Mouse (Mus musculus) adrenal gland, postnatal 4 days (tissue): ENCODE results near the gene Zmynd12. TPM values are rescaled to one million over a fixed set of nuclear protein-coding genes. Genes with fewer than 3 reads are reported as not detected.

Source experiments
- DNase-seq, 2 experiments: peaks; one replicate each; pipeline ENCODE4 v3.0.0; 2021 to 2022; ENCODE audit warnings: low spot score in 2 of 2, mixed read lengths in 2 of 2
- total RNA-seq, 2 experiments: library from RNA; stranded (reverse); gene quantifications; 2 replicates each; pipeline ENCODE4 v1.2.3; 2021

Zmynd12 gene
- total RNA-seq, 2 experiments from 2014 or later, result 2.5 to 5.1 TPM

- DNase-seq, result no peak
Observed at GRCm38 (mm10) chr4:119511591-119511990, 89.0 kb downstream of the Zmynd12 start.

GRCm38 (mm10) chr4:119512731-119513141 lies 90.1 kb downstream of the Zmynd12 start:
- DNase-seq, result no peak

Other genes with a start within 250 kb of the Zmynd12 start
- 10 to 100 TPM; 12.2 to 16.2 TPM for gene Zfp691, start 248.6 kb upstream of the Zmynd12 start, total RNA-seq
- 10 to 100 TPM in 1 of 2 experiments, 1 to 10 TPM in 1; 6.9 to 13.1 TPM for gene Ermap, start 232.8 kb upstream of the Zmynd12 start, total RNA-seq
- gene Svbp, start 227.5 kb upstream of the Zmynd12 start, total RNA-seq, result 10 to 100 TPM; 33.9 to 38.3 TPM
- not detected for gene Tmem269, start 204.6 kb upstream of the Zmynd12 start, total RNA-seq
- gene AU022252, start 190.1 kb upstream of the Zmynd12 start, total RNA-seq, result 10 to 100 TPM; 20.8 to 26.1 TPM
- 10 to 100 TPM; 37.7 to 38.1 TPM for gene P3h1, start 189.9 kb upstream of the Zmynd12 start, total RNA-seq
- 1 to 10 TPM in 1 of 2 experiments, under 1 TPM in 1; 0.45 to 8.8 TPM for gene Cldn19, start 167.4 kb upstream of the Zmynd12 start, total RNA-seq
- gene Ybx1, start 128.2 kb upstream of the Zmynd12 start, total RNA-seq, result 100 to 1,000 TPM; 555 to 590 TPM
- gene Ppih, start 102.3 kb upstream of the Zmynd12 start, total RNA-seq, result 10 to 100 TPM; 32.9 to 33.4 TPM
- gene Ccdc30, start 7.3 kb upstream of the Zmynd12 start, total RNA-seq, result 10 to 100 TPM; 11.8 to 14.0 TPM
- 10 to 100 TPM; 31.4 to 36.9 TPM for gene Ppcs, start 394 bp upstream of the Zmynd12 start, total RNA-seq
- 1 to 10 TPM; 1.2 to 2.0 TPM for gene Rimkla, start 69.8 kb downstream of the Zmynd12 start, total RNA-seq
- gene Foxj3, start 114.2 kb downstream of the Zmynd12 start, total RNA-seq, result 10 to 100 TPM; 51.2 to 58.2 TPM
- gene Frg2f1, start 116.7 kb downstream of the Zmynd12 start, total RNA-seq, result 10 to 100 TPM in 1 of 2 experiments, 1 to 10 TPM in 1; 9.7 to 10.2 TPM
- under 1 TPM; 0.56 to 0.92 TPM for gene Guca2a, start 214.9 kb downstream of the Zmynd12 start, total RNA-seq
- under 1 TPM in 1 of 2 experiments, not detected in 1; 0.53 TPM for gene Guca2b, start 236.1 kb downstream of the Zmynd12 start, total RNA-seq